Comparison of ENCODE assay signal across 8 mouse cellular contexts in genomic region chr11:53735682-53736245, GRCm38 (mm10). TPM values are rescaled to one million over a fixed set of nuclear protein-coding genes. Genes with fewer than 3 reads are reported as not detected.
DNase-seq lines count a peak whose midpoint lies in the region; ATAC-seq and TF ChIP-seq lines count a peak whose summit lies in the region.

No protein-coding gene starts in this region.

- no peak overlapping the region for H3K4me3 ChIP-seq in forebrain, embryonic 11.5 days (ENCODE audit: low read depth, low read length)
- peak overlapping the region; percentile 10; the same call in 1 of the 2 replicates for H3K4me3 ChIP-seq in lung, embryonic 14.5 days (ENCODE audit: low read depth, low read length)
- peak overlapping the region; percentile 10; the same call in 1 of the 2 replicates for H3K4me3 ChIP-seq in olfactory bulb, adult 2 months (ENCODE audit: insufficient read depth, low read depth, low read length)
- H3K4me3 ChIP-seq in thymus, adult 2 months (ENCODE audit: control insufficient read depth, insufficient read depth, low read length) = no peak overlapping the region

- no peak for TF ChIP-seq POLR2A in olfactory bulb, adult 2 months (IDR thresholded peaks at IDR 0.05; ENCODE audit: insufficient read depth, low read depth, low read length)
- TF ChIP-seq POLR2A in thymus, adult 2 months (IDR thresholded peaks at IDR 0.05; ENCODE audit: control insufficient read depth, extremely low read depth, insufficient read depth, low read length, poor library complexity) = no peak

- intact Hi-C loops in heart, postnatal 36 days (cut with DNase I) = loop anchor here (2.0 to 5.0 kb wide), 3 partner anchors 143 to 522 kb away; partner anchors contain the start of gene Gm9837

- no peaks in the 10 kb centered on the region for H3K36me3 ChIP-seq in forebrain, embryonic 11.5 days (ENCODE audit: control insufficient read depth, insufficient read depth, low read length)
- H3K36me3 ChIP-seq in lung, embryonic 14.5 days (ENCODE audit: insufficient read depth) = no peaks in the 10 kb centered on the region
- H3K36me3 ChIP-seq in thymus, adult 2 months (ENCODE audit: control insufficient read depth, insufficient read depth, low read length) = no peaks in the 10 kb centered on the region

- ATAC-seq in forebrain, embryonic 11.5 days (replicated peaks; ENCODE audit: low FRiP score) = peak; percentile 85
- peak; percentile 93 for ATAC-seq in lung, embryonic 14.5 days (ENCODE audit: insufficient read depth)

- H3K9ac ChIP-seq in forebrain, embryonic 11.5 days (ENCODE audit: low read length) = peak overlapping the region; percentile 33; the same call in 1 of the 2 replicates
- peak overlapping the region; percentile 2; the same call in 1 of the 2 replicates for H3K9ac ChIP-seq in lung, embryonic 14.5 days

- H3K4me2 ChIP-seq in forebrain, embryonic 11.5 days (ENCODE audit: low read depth, low read length, severe bottlenecking) = peak overlapping the region; percentile 34; the same call in 1 of the 2 replicates
- peak overlapping the region; percentile 48 for H3K4me2 ChIP-seq in lung, embryonic 14.5 days

- no peaks in the 10 kb centered on the region for H3K9me3 ChIP-seq in forebrain, embryonic 11.5 days (ENCODE audit: control insufficient read depth, low read length)
- H3K9me3 ChIP-seq in lung, embryonic 14.5 days (ENCODE audit: low read depth, low read length) = no peaks in the 10 kb centered on the region

- no peaks in the 10 kb centered on the region for H3K4me1 ChIP-seq in forebrain, embryonic 11.5 days (replicated peaks; ENCODE audit: control insufficient read depth, insufficient read depth, low read length)
- H3K4me1 ChIP-seq in lung, embryonic 14.5 days (ENCODE audit: insufficient read depth) = no peaks in the 10 kb centered on the region
- H3K4me1 ChIP-seq in olfactory bulb, adult 2 months (ENCODE audit: control insufficient read depth, insufficient read depth, low read length) = 0 out of 2 replicates have a peak, but pooled peaks cover 3% of the 10 kb centered on the region
- H3K4me1 ChIP-seq in thymus, adult 2 months (replicated peaks; ENCODE audit: control insufficient read depth, insufficient read depth, low read length) = peaks cover 16% of the 10 kb centered on the region

- peak; percentile 97 for TF ChIP-seq CTCF in lung, embryonic 14.5 days (IDR thresholded peaks at IDR 0.05; ENCODE audit: low read depth)
- peak; percentile 29 for TF ChIP-seq CTCF in olfactory bulb, adult 2 months (IDR thresholded peaks at IDR 0.05; ENCODE audit: insufficient read depth, low read depth, low read length)
- TF ChIP-seq CTCF in thymus, adult 2 months (IDR thresholded peaks at IDR 0.05; ENCODE audit: borderline replicate concordance, control insufficient read depth, extremely low read depth, insufficient read depth, low read length, poor library complexity) = peak; percentile 93

- no peak overlapping the region for H3K27ac ChIP-seq in forebrain, embryonic 11.5 days (ENCODE audit: low read depth, low read length)
- H3K27ac ChIP-seq in lung, embryonic 14.5 days (ENCODE audit: low read depth) = no peak overlapping the region
- H3K27ac ChIP-seq in olfactory bulb, adult 2 months (ENCODE audit: insufficient read depth, low read depth, low read length) = no peak overlapping the region
- H3K27ac ChIP-seq in thymus, adult 2 months (ENCODE audit: control insufficient read depth, insufficient read depth, low read length) = no peak overlapping the region

- peak; percentile 94 for DNase-seq in ES-CJ7 (ENCODE audit: low read depth, low spot score)
- DNase-seq in c-Kit-positive CD71-negative TER-119-negative erythroid progenitor cells, embryonic 14.5 days (ENCODE audit: low read depth) = peak; percentile 73
- DNase-seq in forebrain, embryonic 11.5 days (ENCODE audit: low spot score) = peak; percentile 82
- peak; percentile 55 to 61 for DNase-seq in heart, postnatal 36 days
- DNase-seq in layer of hippocampus, adult 18-20 months (ENCODE audit: low spot score in 2 of 2) = peak; percentile 35 to 75
- peak; percentile 92 for DNase-seq in lung, embryonic 14.5 days
- peak; percentile 68 for DNase-seq in thymus, adult 2 months

- no peaks in the 10 kb centered on the region for H3K27me3 ChIP-seq in forebrain, embryonic 11.5 days (ENCODE audit: control insufficient read depth, insufficient read depth, low read length)
- no peaks in the 10 kb centered on the region for H3K27me3 ChIP-seq in lung, embryonic 14.5 days (ENCODE audit: insufficient read depth, low read length)
- no peaks in the 10 kb centered on the region for H3K27me3 ChIP-seq in thymus, adult 2 months (ENCODE audit: control insufficient read depth, insufficient read depth, low read length)

- 24% methylated on average over 17 of the region's 17 CpGs for WGBS in forebrain, embryonic 11.5 days
- 19% methylated on average over 17 of the region's 17 CpGs for WGBS in lung, embryonic 14.5 days
- 12% methylated on average over 17 of the region's 17 CpGs for WGBS in olfactory bulb, adult 2 months
- WGBS in thymus, adult 2 months = 25% methylated on average over 17 of the region's 17 CpGs

RNA-seq across cellular contexts. Expression of gene Il5, which starts 15.2 kb away (rescaled TPM):
- polyA plus RNA-seq in forebrain, embryonic 11.5 days (2014; fragmentation: Nextera tagmentation; extraction: Ambion mirVana) = not detected in 2 replicates
- not detected for total RNA-seq in heart, postnatal 36 days (2021)
- total RNA-seq in layer of hippocampus, adult 18-20 months (2021) = not detected
- not detected in 2 replicates for polyA plus RNA-seq in lung, embryonic 14.5 days (2014; fragmentation: Nextera tagmentation; extraction: Ambion mirVana)
- not detected in 2 replicates for polyA plus RNA-seq in olfactory bulb, adult 2 months (2012; ENCODE audit: insufficient read depth, insufficient read length, low replicate concordance, missing spikeins)
- polyA plus RNA-seq in thymus, adult 2 months (2012; rRNA removed) = 0.56 and 0.84 TPM in 2 replicates

RNA-seq across cellular contexts. Expression of gene Rad50, which starts 28.6 kb away (rescaled TPM):
- 24.3 and 27.6 TPM in 2 replicates for polyA plus RNA-seq in forebrain, embryonic 11.5 days (2014; fragmentation: Nextera tagmentation; extraction: Ambion mirVana)
- 1 to 10 TPM; 6.9 to 8.1 TPM for total RNA-seq in heart, postnatal 36 days (2021)
- 10 to 100 TPM; 13.2 to 13.9 TPM for total RNA-seq in layer of hippocampus, adult 18-20 months (2021)
- polyA plus RNA-seq in lung, embryonic 14.5 days (2014; fragmentation: Nextera tagmentation; extraction: Ambion mirVana) = 29.3 and 32.3 TPM in 2 replicates
- 76.9 TPM in 1 of 2 replicates, not detected in the other for polyA plus RNA-seq in olfactory bulb, adult 2 months (2012; ENCODE audit: insufficient read depth, insufficient read length, low replicate concordance, missing spikeins)
- 8.3 and 8.4 TPM in 2 replicates for polyA plus RNA-seq in thymus, adult 2 months (2012; rRNA removed)

RNA-seq across cellular contexts. Expression of gene Irf1, which starts 34.0 kb away (rescaled TPM):
- polyA plus RNA-seq in forebrain, embryonic 11.5 days (2014; fragmentation: Nextera tagmentation; extraction: Ambion mirVana) = 4.0 and 4.3 TPM in 2 replicates
- total RNA-seq in heart, postnatal 36 days (2021) = 10 to 100 TPM; 18.6 to 23.6 TPM
- 10 to 100 TPM in 1 of 2 experiments, 1 to 10 TPM in 1; 9.4 to 11.6 TPM for total RNA-seq in layer of hippocampus, adult 18-20 months (2021)
- polyA plus RNA-seq in lung, embryonic 14.5 days (2014; fragmentation: Nextera tagmentation; extraction: Ambion mirVana) = 17.3 and 17.9 TPM in 2 replicates
- not detected in 2 replicates for polyA plus RNA-seq in olfactory bulb, adult 2 months (2012; ENCODE audit: insufficient read depth, insufficient read length, low replicate concordance, missing spikeins)
- polyA plus RNA-seq in thymus, adult 2 months (2012; rRNA removed) = 162 and 169 TPM in 2 replicates

RNA-seq across cellular contexts. Expression of gene Gm17334, which starts 37.2 kb away (rescaled TPM):
- polyA plus RNA-seq in forebrain, embryonic 11.5 days (2014; fragmentation: Nextera tagmentation; extraction: Ambion mirVana) = not detected in 2 replicates
- under 1 TPM in 1 of 2 experiments, not detected in 1; 0.60 TPM for total RNA-seq in heart, postnatal 36 days (2021)
- 1 to 10 TPM in 1 of 2 experiments, under 1 TPM in 1; 0.99 to 1.9 TPM for total RNA-seq in layer of hippocampus, adult 18-20 months (2021)
- 0.22 and 0.28 TPM in 2 replicates for polyA plus RNA-seq in lung, embryonic 14.5 days (2014; fragmentation: Nextera tagmentation; extraction: Ambion mirVana)
- not detected in 2 replicates for polyA plus RNA-seq in olfactory bulb, adult 2 months (2012; ENCODE audit: insufficient read depth, insufficient read length, low replicate concordance, missing spikeins)
- polyA plus RNA-seq in thymus, adult 2 months (2012; rRNA removed) = 0.86 and 0.98 TPM in 2 replicates

Comparison
In these comparisons a context has a peak if more than half of its experiments do, and no peak if none do; other contexts are left out.
1. H3K4me3 ChIP-seq: peak in lung, embryonic 14.5 days (single experiment) and olfactory bulb, adult 2 months (single experiment); none in forebrain, embryonic 11.5 days (single experiment) and thymus, adult 2 months (single experiment).
2. CTCF ChIP-seq: peak in every context shown above with its lines; median percentile 97 in lung, embryonic 14.5 days; 93 in thymus, adult 2 months; 29 in olfactory bulb, adult 2 months.
3. Peak in every context shown above with its lines, with median percentiles within 50 percentile points of each other: DNase-seq.